Mouse (Mus musculus): ENCODE measurements at regions not wholly inside any gene's neighbourhood (a gene's known extent, or its start where the extent isn't known, plus 50 kb on each side); places are given as distances from the start of the nearest gene placed in this dataset.
A peak's percentile ranks its signal among the peaks of the same experiment; 100 is the strongest.

- no peak for DNase-seq (ENCODE audit: low read depth)
Observed at GRCm38 (mm10) chr1:42232716-42233115, 462.9 kb upstream of the Pou3f3 start.

- no peak for DNase-seq (ENCODE audit: low read depth)
Observed at GRCm38 (mm10) chr1:42233289-42233688, 462.3 kb upstream of the Pou3f3 start.

- peak; percentile 46 for DNase-seq (ENCODE audit: low read depth)
Observed at GRCm38 (mm10) chr1:42236466-42237010, 459.0 kb upstream of the Pou3f3 start.

GRCm38 (mm10) chr1:42238408-42238807 lies 457.2 kb upstream of the Pou3f3 start:
- DNase-seq (ENCODE audit: low read depth): no peak

- no peak for DNase-seq (ENCODE audit: low read depth)
Observed at GRCm38 (mm10) chr1:42241172-42241571, 454.4 kb upstream of the Pou3f3 start.

GRCm38 (mm10) chr1:42241601-42242220 lies 453.9 kb upstream of the Pou3f3 start:
- no peak for DNase-seq (ENCODE audit: low read depth)

- no peak for DNase-seq (ENCODE audit: low read depth)
Observed at GRCm38 (mm10) chr1:42242586-42243457, 452.7 kb upstream of the Pou3f3 start.

- no peak for DNase-seq (ENCODE audit: low read depth)
Observed at GRCm38 (mm10) chr1:42243458-42243855, 452.1 kb upstream of the Pou3f3 start.

- DNase-seq (ENCODE audit: low read depth): no peak
Observed at GRCm38 (mm10) chr1:42243878-42244277, 451.7 kb upstream of the Pou3f3 start.

GRCm38 (mm10) chr1:42252386-42252785 lies 443.2 kb upstream of the Pou3f3 start:
- DNase-seq (ENCODE audit: low read depth): no peak

GRCm38 (mm10) chr1:42253786-42254185 lies 441.8 kb upstream of the Pou3f3 start:
- peak; percentile 46 for DNase-seq (ENCODE audit: low read depth)

GRCm38 (mm10) chr1:42256911-42257595 lies 438.5 kb upstream of the Pou3f3 start:
- no peak for DNase-seq (ENCODE audit: low read depth)

GRCm38 (mm10) chr1:42257801-42258593 lies 437.6 kb upstream of the Pou3f3 start:
- DNase-seq (ENCODE audit: low read depth): peak; percentile 20

GRCm38 (mm10) chr1:42258594-42258910 lies 437.0 kb upstream of the Pou3f3 start:
- no peak for DNase-seq (ENCODE audit: low read depth)

GRCm38 (mm10) chr1:42259216-42259977 lies 436.2 kb upstream of the Pou3f3 start:
- no peak for DNase-seq (ENCODE audit: low read depth)

- DNase-seq (ENCODE audit: low read depth): no peak
Observed at GRCm38 (mm10) chr1:42260033-42260925, 435.3 kb upstream of the Pou3f3 start.

GRCm38 (mm10) chr1:42261031-42261430 lies 434.5 kb upstream of the Pou3f3 start:
- no peak for DNase-seq (ENCODE audit: low read depth)

- no peak for DNase-seq (ENCODE audit: low read depth)
Observed at GRCm38 (mm10) chr1:42261800-42262199, 433.8 kb upstream of the Pou3f3 start.

GRCm38 (mm10) chr1:42262606-42263005 lies 433.0 kb upstream of the Pou3f3 start:
- no peak for DNase-seq (ENCODE audit: low read depth)

- no peak for DNase-seq (ENCODE audit: low read depth)
Observed at GRCm38 (mm10) chr1:42277130-42277529, 418.4 kb upstream of the Pou3f3 start.
